Mouse (Mus musculus) urinary bladder, postnatal 10 days (tissue): ENCODE measurements around the gene Nfat5.
A peak's percentile ranks its signal among the peaks of the same experiment; 100 is the strongest.

Source experiments
- DNase-seq: peaks from one replicate; pipeline ENCODE4 v3.0.0; 2022; ENCODE audit warnings: low spot score

Nfat5 gene

GRCm38 (mm10) chr8:107292119-107292927 is 947 bp upstream of the Nfat5 start:
- DNase-seq = no peak

GRCm38 (mm10) chr8:107293641-107294628 is 665 bp downstream of the Nfat5 start:
- DNase-seq = no peak

- DNase-seq = no peak
Measured at GRCm38 (mm10) chr8:107295450-107295849, 2.2 kb downstream of the Nfat5 start.

- no peak for DNase-seq
Measured at GRCm38 (mm10) chr8:107311876-107312275, 18.6 kb downstream of the Nfat5 start.

- DNase-seq = peak; percentile 13
Measured at GRCm38 (mm10) chr8:107324142-107324541, 30.9 kb downstream of the Nfat5 start.

GRCm38 (mm10) chr8:107329595-107329994 is 36.3 kb downstream of the Nfat5 start:
- DNase-seq = no peak

GRCm38 (mm10) chr8:107336480-107336879 is 43.2 kb downstream of the Nfat5 start:
- DNase-seq = no peak

- DNase-seq = no peak
Measured at GRCm38 (mm10) chr8:107370311-107370710, 77.0 kb downstream of the Nfat5 start.

- DNase-seq = no peak
Measured at GRCm38 (mm10) chr8:107377346-107377745, 84.1 kb downstream of the Nfat5 start.

GRCm38 (mm10) chr8:107380734-107381133 is 87.5 kb downstream of the Nfat5 start:
- no peak for DNase-seq

GRCm38 (mm10) chr8:107381666-107382065 is 88.4 kb downstream of the Nfat5 start:
- DNase-seq = no peak

GRCm38 (mm10) chr8:107382898-107383297 is 89.6 kb downstream of the Nfat5 start:
- DNase-seq = no peak

- no peak for DNase-seq
Measured at GRCm38 (mm10) chr8:107384651-107385050, 91.4 kb downstream of the Nfat5 start.

- DNase-seq = no peak
Measured at GRCm38 (mm10) chr8:107385063-107385462, 91.8 kb downstream of the Nfat5 start.

GRCm38 (mm10) chr8:107386171-107386570 is 92.9 kb downstream of the Nfat5 start:
- DNase-seq = no peak

GRCm38 (mm10) chr8:107386642-107387041 is 93.4 kb downstream of the Nfat5 start:
- DNase-seq = no peak

- DNase-seq = no peak
Measured at GRCm38 (mm10) chr8:107387861-107388260, 94.6 kb downstream of the Nfat5 start.

GRCm38 (mm10) chr8:107389557-107389956 is 96.3 kb downstream of the Nfat5 start:
- DNase-seq = no peak

- DNase-seq = no peak
Measured at GRCm38 (mm10) chr8:107390476-107391135, 97.3 kb downstream of the Nfat5 start.

GRCm38 (mm10) chr8:107391136-107391516 is 97.9 kb downstream of the Nfat5 start:
- no peak for DNase-seq

- no peak for DNase-seq
Measured at GRCm38 (mm10) chr8:107395397-107395796, 102.1 kb downstream of the Nfat5 start.

- no peak for DNase-seq
Measured at GRCm38 (mm10) chr8:107396106-107396670, 102.9 kb downstream of the Nfat5 start.
